Mouse (Mus musculus) left cerebral cortex, adult 18-20 months (tissue): ENCODE data around the gene Anapc16. TPM values are rescaled to one million over a fixed set of nuclear protein-coding genes. Genes with fewer than 3 reads are reported as not detected.
"Not testable (repeated sequence)": the region's sequence is repeated elsewhere in the genome, so short reads cannot be mapped to it uniquely, and the experiment has no call there.

Source experiments
- DNase-seq, 2 experiments: peaks; one replicate each; pipeline ENCODE4 v3.0.0; 2021 to 2022; ENCODE audit warnings: low spot score in 2 of 2, mixed read lengths in 1 of 2
- total RNA-seq, 2 experiments: library from RNA; stranded (reverse); gene quantifications; 2 replicates each; pipeline ENCODE4 v1.2.3; 2021

Anapc16 gene
- total RNA-seq, 2 experiments from 2014 or later, result 60.4 to 60.9 TPM

- no peak for DNase-seq
Observed at GRCm38 (mm10) chr10:60003213-60003752, 348 bp upstream of the Anapc16 start.

- DNase-seq, result no peak
Observed at GRCm38 (mm10) chr10:60002203-60002602, 732 bp downstream of the Anapc16 start.

- DNase-seq, result not testable (repeated sequence)
Observed at GRCm38 (mm10) chr10:60001663-60002062, 1.3 kb downstream of the Anapc16 start.

- DNase-seq, result no peak
Observed at GRCm38 (mm10) chr10:59999057-59999456, 3.9 kb downstream of the Anapc16 start.

- DNase-seq, result peak in 1 of 2 experiments; percentile 71
Observed at GRCm38 (mm10) chr10:59997591-59997990, 5.3 kb downstream of the Anapc16 start.

GRCm38 (mm10) chr10:59995889-59996288, 7.0 kb downstream of the Anapc16 start:
- DNase-seq, result no peak

GRCm38 (mm10) chr10:59993813-59994212, 9.1 kb downstream of the Anapc16 start:
- DNase-seq, result not testable (repeated sequence)

- DNase-seq, result no peak
Observed at GRCm38 (mm10) chr10:59992024-59992423, 10.9 kb downstream of the Anapc16 start.

- DNase-seq, result no peak
Observed at GRCm38 (mm10) chr10:59991262-59991880, 11.6 kb downstream of the Anapc16 start.

- no peak for DNase-seq
Observed at GRCm38 (mm10) chr10:59990393-59990792, 12.5 kb downstream of the Anapc16 start.

- no peak for DNase-seq
Observed at GRCm38 (mm10) chr10:59988036-59988435, 14.9 kb downstream of the Anapc16 start.

GRCm38 (mm10) chr10:59982379-59982873, 20.5 kb downstream of the Anapc16 start:
- DNase-seq, result no peak

GRCm38 (mm10) chr10:59981792-59982191, 21.1 kb downstream of the Anapc16 start:
- DNase-seq, result no peak

- DNase-seq, result no peak
Observed at GRCm38 (mm10) chr10:59981336-59981735, 21.6 kb downstream of the Anapc16 start.

GRCm38 (mm10) chr10:59980815-59981244, 22.1 kb downstream of the Anapc16 start:
- no peak for DNase-seq

- DNase-seq, result peak in 1 of 2 experiments; percentile 20
Observed at GRCm38 (mm10) chr10:59978873-59979743, 23.8 kb downstream of the Anapc16 start.

GRCm38 (mm10) chr10:59978401-59978800, 24.5 kb downstream of the Anapc16 start:
- no peak for DNase-seq

- no peak for DNase-seq
Observed at GRCm38 (mm10) chr10:59977715-59978343, 25.1 kb downstream of the Anapc16 start.

- DNase-seq, result no peak
Observed at GRCm38 (mm10) chr10:59977141-59977540, 25.8 kb downstream of the Anapc16 start.

- no peak for DNase-seq
Observed at GRCm38 (mm10) chr10:59974786-59975185, 28.1 kb downstream of the Anapc16 start.

- peak in 1 of 2 experiments; percentile 56 for DNase-seq
Observed at GRCm38 (mm10) chr10:59974191-59974664, 28.7 kb downstream of the Anapc16 start.
